Mouse (Mus musculus) forebrain, embryonic 14.5 days (tissue): ENCODE measurements at regions not wholly inside any gene's neighbourhood (a gene's known extent, or its start where the extent isn't known, plus 50 kb on each side); places are given as distances from the start of the nearest gene placed in this dataset.

ENCODE experiments used
- ATAC-seq: fragments of 200-750 bp; cut with Nextera tagmentation; 2 replicates; pipeline ENCODE4 v1.8.0; 2017; ENCODE audit warnings: mild to moderate bottlenecking, moderate library complexity
- DNase-seq: peaks from one replicate; pipeline ENCODE4 v3.0.0-alpha.2; 2015; ENCODE audit warnings: low spot score
- H3K27ac ChIP-seq: fragments of 300-500 bp; sonication (generic); 2 replicates; pipeline ENCODE4 v1.5.1; 2014; ENCODE audit warnings: low read depth, mild to moderate bottlenecking, control low read depth, low read length, moderate library complexity
- H3K27me3 ChIP-seq: fragments of 300-500 bp; sonication (generic); replicated peaks from 2 replicates; pipeline ENCODE4 v1.6.1; 2014; ENCODE audit warnings: low read length, control low read depth, mixed read lengths; ENCODE audit not compliant: control insufficient read depth, insufficient read depth
- H3K36me3 ChIP-seq: fragments of 300-500 bp; sonication (generic); 2 replicates; pipeline ENCODE4 v1.6.1; 2014; ENCODE audit warnings: low read length, control low read depth; ENCODE audit not compliant: control insufficient read depth, insufficient read depth
- H3K4me1 ChIP-seq: fragments of 300-500 bp; sonication (generic); 2 replicates; pipeline ENCODE4 v1.6.1; 2014; ENCODE audit warnings: antibody characterized with exemption, low read length, control low read depth; ENCODE audit not compliant: control insufficient read depth, insufficient read depth
- H3K4me2 ChIP-seq: fragments of 300-500 bp; sonication (generic); 2 replicates; pipeline ENCODE4 v1.6.1; 2014; ENCODE audit warnings: mild to moderate bottlenecking, control low read depth, low read length
- H3K4me3 ChIP-seq: fragments of 300-500 bp; sonication (generic); 2 replicates; pipeline ENCODE4 v1.5.1; 2014; ENCODE audit warnings: low read depth, low read length, control low read depth
- H3K9ac ChIP-seq: fragments of 300-500 bp; sonication (generic); 2 replicates; pipeline ENCODE4 v1.6.1; 2014; ENCODE audit warnings: mild to moderate bottlenecking, low read length, control low read depth, moderate library complexity
- H3K9me3 ChIP-seq: fragments of 300-500 bp; sonication (generic); replicated peaks from 2 replicates; pipeline ENCODE4 v1.6.1; 2016; ENCODE audit warnings: low read length, control low read depth, mixed read lengths; ENCODE audit not compliant: control insufficient read depth
- WGBS: fragments of 180-500 bp; shearing (Covaris S2); extraction: QIAGEN DNeasy Blood & Tissue Kit; methylation state at CpG from one replicate; pipeline ENCODE4 v1.1.7; 2014; 5-methylcytosine and 5-hydroxymethylcytosine counted together

- Histone ChIP-seq H3K27ac (no peak overlapping the region), H3K4me2 (no peak overlapping the region), H3K4me3 (no peak overlapping the region), H3K36me3 (no peaks in the 10 kb centered on the region), H3K9me3 (peaks cover 9% of the 10 kb centered on the region), H3K9ac (no peak overlapping the region), H3K4me1 (0 out of 2 replicates have a peak, but pooled peaks cover 3% of the 10 kb centered on the region), H3K27me3 (no peaks in the 10 kb centered on the region)
- DNase-seq (no peak), ATAC-seq (no peak)
- WGBS = 58% methylated on average over 4 of the region's 4 CpGs
Measured at GRCm38 (mm10) chr5:132923365-132923764, 380.2 kb upstream of the Auts2 start.

- H3K27ac ChIP-seq = no peak overlapping the region
- H3K4me2 ChIP-seq = no peak overlapping the region
- H3K9ac ChIP-seq = no peak overlapping the region
- DNase-seq (no peak), ATAC-seq (no peak)
- H3K9me3 ChIP-seq = no peaks in the 10 kb centered on the region
- H3K36me3 ChIP-seq = no peaks in the 10 kb centered on the region
- WGBS = 72% methylated on average over 2 of the region's 2 CpGs
- no peak overlapping the region for H3K4me3 ChIP-seq
- H3K4me1 ChIP-seq = 0 out of 2 replicates have a peak, but pooled peaks cover 3% of the 10 kb centered on the region
- no peaks in the 10 kb centered on the region for H3K27me3 ChIP-seq
Measured at GRCm38 (mm10) chr5:132909056-132909455, 365.9 kb upstream of the Auts2 start.

- DNase-seq (peak; percentile 32), ATAC-seq (no peak)
- 74% methylated on average over 8 of the region's 8 CpGs for WGBS
- H3K4me2 ChIP-seq = no peak overlapping the region
- no peaks in the 10 kb centered on the region for H3K36me3 ChIP-seq
- H3K4me1 ChIP-seq = 0 out of 2 replicates have a peak, but pooled peaks cover 3% of the 10 kb centered on the region
- H3K9ac ChIP-seq = no peak overlapping the region
- no peaks in the 10 kb centered on the region for H3K9me3 ChIP-seq
- H3K4me3 ChIP-seq = no peak overlapping the region
- no peak overlapping the region for H3K27ac ChIP-seq
- no peaks in the 10 kb centered on the region for H3K27me3 ChIP-seq
Measured at GRCm38 (mm10) chr5:132908220-132908619, 365.1 kb upstream of the Auts2 start.

GRCm38 (mm10) chr5:132892591-132892990, 349.4 kb upstream of the Auts2 start:
- 80% methylated on average over 1 of the region's 1 CpGs for WGBS
- Histone ChIP-seq H3K4me1 (no peaks in the 10 kb centered on the region), H3K9ac (no peak overlapping the region), H3K27ac (no peak overlapping the region), H3K4me2 (no peak overlapping the region), H3K9me3 (no peaks in the 10 kb centered on the region), H3K36me3 (no peaks in the 10 kb centered on the region), H3K4me3 (no peak overlapping the region), H3K27me3 (no peaks in the 10 kb centered on the region)
- ATAC-seq = peak; percentile 37; the same call in 1 of the 2 replicates
- DNase-seq = peak; percentile 63

GRCm38 (mm10) chr5:132884130-132884529, 341.0 kb upstream of the Auts2 start:
- Histone ChIP-seq H3K9ac (no peak overlapping the region), H3K4me1 (no peaks in the 10 kb centered on the region), H3K4me2 (no peak overlapping the region), H3K27ac (no peak overlapping the region), H3K9me3 (no peaks in the 10 kb centered on the region), H3K27me3 (no peaks in the 10 kb centered on the region), H3K36me3 (no peaks in the 10 kb centered on the region), H3K4me3 (no peak overlapping the region)
- WGBS = 68% methylated on average over 2 of the region's 2 CpGs
- ATAC-seq (no peak), DNase-seq (no peak)

GRCm38 (mm10) chr5:132882291-132882690, 339.1 kb upstream of the Auts2 start:
- H3K36me3 ChIP-seq = no peaks in the 10 kb centered on the region
- H3K9me3 ChIP-seq = no peaks in the 10 kb centered on the region
- 71% methylated on average over 3 of the region's 3 CpGs for WGBS
- no peak for ATAC-seq
- no peak overlapping the region for H3K4me3 ChIP-seq
- H3K9ac ChIP-seq = no peak overlapping the region
- H3K27me3 ChIP-seq = no peaks in the 10 kb centered on the region
- no peak overlapping the region for H3K4me2 ChIP-seq
- no peak for DNase-seq
- no peaks in the 10 kb centered on the region for H3K4me1 ChIP-seq
- no peak overlapping the region for H3K27ac ChIP-seq

- Histone ChIP-seq H3K27ac (no peak overlapping the region), H3K4me1 (no peaks in the 10 kb centered on the region), H3K27me3 (no peaks in the 10 kb centered on the region), H3K9me3 (no peaks in the 10 kb centered on the region), H3K4me2 (no peak overlapping the region), H3K36me3 (no peaks in the 10 kb centered on the region), H3K9ac (no peak overlapping the region), H3K4me3 (no peak overlapping the region)
- whole genome bisulfite sequencing = 97% methylated on average over 3 of the region's 3 CpGs
- ATAC-seq = no peak
- no peak for DNase-seq
Measured at GRCm38 (mm10) chr5:132881170-132881569, 338.0 kb upstream of the Auts2 start.

GRCm38 (mm10) chr5:132876336-132876840, 333.2 kb upstream of the Auts2 start:
- Histone ChIP-seq H3K4me2 (no peak overlapping the region), H3K36me3 (no peaks in the 10 kb centered on the region), H3K27me3 (no peaks in the 10 kb centered on the region), H3K4me3 (no peak overlapping the region), H3K9ac (no peak overlapping the region), H3K9me3 (no peaks in the 10 kb centered on the region), H3K27ac (no peak overlapping the region), H3K4me1 (no peaks in the 10 kb centered on the region)
- 27% methylated on average over 6 of the region's 6 CpGs for WGBS
- ATAC-seq = no peak
- no peak for DNase-seq

GRCm38 (mm10) chr5:132858846-132859510, 315.8 kb upstream of the Auts2 start:
- Histone ChIP-seq H3K4me2 (no peak overlapping the region), H3K9me3 (no peaks in the 10 kb centered on the region), H3K36me3 (no peaks in the 10 kb centered on the region), H3K27ac (no peak overlapping the region), H3K27me3 (no peaks in the 10 kb centered on the region), H3K4me1 (no peaks in the 10 kb centered on the region), H3K4me3 (no peak overlapping the region), H3K9ac (no peak overlapping the region)
- 81% methylated on average over 5 of the region's 5 CpGs for WGBS
- no peak for DNase-seq
- no peak for ATAC-seq
